Comparison of ENCODE assay signal across 9 mouse cellular contexts in the genomic region with DNA sequence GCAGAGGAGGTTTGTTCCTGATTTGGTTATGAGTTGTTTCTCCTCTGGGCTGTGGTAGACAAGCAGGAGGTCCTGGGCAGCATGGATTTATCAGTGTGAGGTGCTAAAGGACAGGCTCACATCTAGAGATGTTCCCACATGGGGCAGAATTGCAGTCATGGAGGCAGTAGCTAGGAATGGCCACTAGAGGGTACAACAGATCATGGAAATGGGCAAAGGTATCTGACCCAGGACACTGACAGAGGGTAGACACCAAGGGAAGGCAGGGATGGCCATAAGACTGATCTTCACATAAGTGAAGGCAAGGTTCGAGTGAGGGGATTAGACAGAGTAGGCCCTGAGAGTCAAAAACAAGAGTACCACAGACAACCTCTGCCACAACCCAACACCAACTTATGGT. TPM values are rescaled to one million over a fixed set of nuclear protein-coding genes. Genes with fewer than 3 reads are reported as not detected.
DNase-seq lines count a peak whose midpoint lies in the region; ATAC-seq and TF ChIP-seq lines count a peak whose summit lies in the region.
"Had no signal": no experiment of that assay in that cellular context is flagged by ENCODE, and none has a peak within 500 bp of the region (broad histone marks: within the 10 kb centered on the region; RNA-seq: fewer than 3 reads in every experiment).

No protein-coding gene starts in this region.

- no peak overlapping the region for H3K4me3 ChIP-seq in gastrocnemius, adult 2 months
- no peak overlapping the region for H3K4me3 ChIP-seq in heart, embryonic 15.5 days
- no peak overlapping the region for H3K4me3 ChIP-seq in lung, embryonic 14.5 days (ENCODE audit: low read depth, low read length)
- H3K4me3 ChIP-seq: limb, embryonic 15.5 days had no signal

- intact Hi-C loops in gastrocnemius, adult 2 months (cut with DNase I): loop anchor here (2.0 to 5.0 kb wide), 5 partner anchors 55 to 300 kb away; no protein-coding TSS in a partner anchor

- WGBS in heart, embryonic 15.5 days: 48% methylated on average over 1 of the region's 1 CpGs
- 40% methylated on average over 1 of the region's 1 CpGs for WGBS in lung, embryonic 14.5 days

- no peaks in the 10 kb centered on the region; the same call in 1 of the 2 replicates for H3K4me1 ChIP-seq in heart, embryonic 15.5 days (replicated peaks)
- no peaks in the 10 kb centered on the region for H3K4me1 ChIP-seq in lung, embryonic 14.5 days (ENCODE audit: insufficient read depth)
- H3K4me1 ChIP-seq: limb, embryonic 15.5 days had no signal

- DNase-seq in gastrocnemius, adult 2 months: peak; percentile 55
- no peak for DNase-seq in gastrocnemius, postnatal 4 days (ENCODE audit: low spot score in 2 of 2)
- DNase-seq in R1 (ENCODE audit: low read depth, low spot score): peak; percentile 68
- peak; percentile 79 to 83 for DNase-seq in cerebellum, postnatal 10 days
- DNase-seq in kidney, postnatal 14 days: peak; percentile 60
- peak; percentile 73 for DNase-seq in lung, embryonic 14.5 days
- DNase-seq in spleen, adult 12 weeks (ENCODE audit: low spot score): peak; percentile 25

- no peak overlapping the region for H3K9ac ChIP-seq in heart, embryonic 15.5 days
- H3K9ac ChIP-seq in lung, embryonic 14.5 days: no peak overlapping the region
- H3K9ac ChIP-seq: limb, embryonic 15.5 days had no signal

- no peak overlapping the region for H3K4me2 ChIP-seq in heart, embryonic 15.5 days
- no peak overlapping the region for H3K4me2 ChIP-seq in lung, embryonic 14.5 days
- H3K4me2 ChIP-seq: limb, embryonic 15.5 days had no signal

- no peak overlapping the region for H3K27ac ChIP-seq in gastrocnemius, adult 2 months
- no peak overlapping the region for H3K27ac ChIP-seq in heart, embryonic 15.5 days
- H3K27ac ChIP-seq in lung, embryonic 14.5 days (ENCODE audit: low read depth): no peak overlapping the region
- H3K27ac ChIP-seq: limb, embryonic 15.5 days had no signal

- peak; percentile 89 for TF ChIP-seq CTCF in gastrocnemius, adult 2 months (IDR thresholded peaks at IDR 0.05)
- TF ChIP-seq CTCF in lung, embryonic 14.5 days (IDR thresholded peaks at IDR 0.05; ENCODE audit: low read depth): peak; percentile 91

- H3K27me3 ChIP-seq in heart, embryonic 15.5 days: no peaks in the 10 kb centered on the region
- H3K27me3 ChIP-seq in lung, embryonic 14.5 days (ENCODE audit: insufficient read depth, low read length): no peaks in the 10 kb centered on the region
- H3K27me3 ChIP-seq: limb, embryonic 15.5 days had no signal

- H3K9me3 ChIP-seq in heart, embryonic 15.5 days (replicated peaks): no peaks in the 10 kb centered on the region
- no peaks in the 10 kb centered on the region for H3K9me3 ChIP-seq in lung, embryonic 14.5 days (ENCODE audit: low read depth, low read length)
- H3K9me3 ChIP-seq: limb, embryonic 15.5 days had no signal

- 0 out of 2 replicates have a peak, but pooled peaks have one; percentile 36 for ATAC-seq in heart, embryonic 15.5 days (replicated peaks; ENCODE audit: insufficient number of reproducible peaks, insufficient read depth, low FRiP score, low read depth)
- 0 out of 2 replicates have a peak, but pooled peaks have one; percentile 59 for ATAC-seq in lung, embryonic 14.5 days (ENCODE audit: insufficient read depth)

- peaks cover 23% of the 10 kb centered on the region for H3K36me3 ChIP-seq in heart, embryonic 15.5 days
- peaks cover 24% of the 10 kb centered on the region for H3K36me3 ChIP-seq in lung, embryonic 14.5 days (ENCODE audit: insufficient read depth)

RNA-seq across cellular contexts. Expression of a gene that starts 7.1 kb away (rescaled TPM):
- total RNA-seq in gastrocnemius, adult 2 months (2021): 100 to 1,000 TPM; 595 to 950 TPM
- total RNA-seq in gastrocnemius, postnatal 4 days (2021): 100 to 1,000 TPM; 548 to 659 TPM
- polyA plus RNA-seq in heart, embryonic 15.5 days (2015; fragmentation: Nextera tagmentation; extraction: Ambion mirVana): 639 and 1,118 TPM in 2 replicates
- polyA plus RNA-seq in lung, embryonic 14.5 days (2014; fragmentation: Nextera tagmentation; extraction: Ambion mirVana): 400 and 416 TPM in 2 replicates

RNA-seq across cellular contexts. Expression of a gene that starts 21.5 kb away (rescaled TPM):
- total RNA-seq in gastrocnemius, adult 2 months (2021): 1 to 10 TPM in 1 of 2 experiments, under 1 TPM in 1; 0.92 to 1.3 TPM
- total RNA-seq in gastrocnemius, postnatal 4 days (2021): 1 to 10 TPM; 4.3 to 4.5 TPM
- polyA plus RNA-seq in heart, embryonic 15.5 days (2015; fragmentation: Nextera tagmentation; extraction: Ambion mirVana): 0.35 and 0.43 TPM in 2 replicates
- 0.16 TPM in 1 of 2 replicates, not detected in the other for polyA plus RNA-seq in lung, embryonic 14.5 days (2014; fragmentation: Nextera tagmentation; extraction: Ambion mirVana)

RNA-seq across cellular contexts. Expression of a gene that starts 33.8 kb away (rescaled TPM):
- total RNA-seq in gastrocnemius, adult 2 months (2021): 10 to 100 TPM; 34.3 to 42.6 TPM
- 10 to 100 TPM; 87.5 to 91.3 TPM for total RNA-seq in gastrocnemius, postnatal 4 days (2021)
- polyA plus RNA-seq in heart, embryonic 15.5 days (2015; fragmentation: Nextera tagmentation; extraction: Ambion mirVana): 15.2 and 17.9 TPM in 2 replicates
- 19.5 and 26.5 TPM in 2 replicates for polyA plus RNA-seq in lung, embryonic 14.5 days (2014; fragmentation: Nextera tagmentation; extraction: Ambion mirVana)

RNA-seq across cellular contexts. Expression of a gene that starts 39.0 kb away (rescaled TPM):
- total RNA-seq in gastrocnemius, adult 2 months (2021): not detected
- total RNA-seq in gastrocnemius, postnatal 4 days (2021): not detected
- 0.19 and 0.20 TPM in 2 replicates for polyA plus RNA-seq in heart, embryonic 15.5 days (2015; fragmentation: Nextera tagmentation; extraction: Ambion mirVana)
- polyA plus RNA-seq in lung, embryonic 14.5 days (2014; fragmentation: Nextera tagmentation; extraction: Ambion mirVana): 0.12 and 0.26 TPM in 2 replicates

RNA-seq across cellular contexts. Expression of a gene that starts 59.5 kb away (rescaled TPM):
- under 1 TPM; 0.13 to 0.28 TPM for total RNA-seq in gastrocnemius, adult 2 months (2021)
- under 1 TPM; 0.15 to 0.18 TPM for total RNA-seq in gastrocnemius, postnatal 4 days (2021)
- not detected in 2 replicates for polyA plus RNA-seq in heart, embryonic 15.5 days (2015; fragmentation: Nextera tagmentation; extraction: Ambion mirVana)
- not detected in 2 replicates for polyA plus RNA-seq in lung, embryonic 14.5 days (2014; fragmentation: Nextera tagmentation; extraction: Ambion mirVana)

Comparison
In these comparisons a context has a peak if more than half of its experiments do, and no peak if none do; other contexts are left out.
1. DNase-seq: peak in gastrocnemius, adult 2 months (single experiment), R1 (single experiment), cerebellum, postnatal 10 days (2 of 2), kidney, postnatal 14 days (single experiment), lung, embryonic 14.5 days (single experiment) and spleen, adult 12 weeks (single experiment); none in gastrocnemius, postnatal 4 days (0 of 2).